Mouse (Mus musculus): ENCODE measurements around the gene Polr3b. TPM values are rescaled to one million over a fixed set of nuclear protein-coding genes. Genes with fewer than 3 reads are reported as not detected.

Polr3b gene
- polyA plus RNA-seq, 1 experiment from 2014 or later: 19.2 TPM

- Histone ChIP-seq H3K9me3 (ENCODE audit: control insufficient read depth, low read length) (no peaks in the 10 kb centered on the region), H3K4me1 (ENCODE audit: control insufficient read depth, insufficient read depth, low read length) (peaks cover 18% of the 10 kb centered on the region), H3K9ac (ENCODE audit: low read length) (peak within 1 kb of the TSS; percentile 62), H3K4me3 (ENCODE audit: low read depth, low read length) (peak within 1 kb of the TSS; percentile 56), H3K36me3 (ENCODE audit: control insufficient read depth, insufficient read depth, low read length) (no peaks in the 10 kb centered on the region), H3K4me2 (ENCODE audit: low read depth) (peak within 1 kb of the TSS; percentile 76), H3K27me3 (ENCODE audit: control insufficient read depth, insufficient read depth, low read length) (peaks cover 41% of the 10 kb centered on the region), H3K27ac (ENCODE audit: low read depth, low read length) (peak within 1 kb of the TSS; percentile 96)
- DNase-seq (ENCODE audit: low spot score) (peak; percentile 88), ATAC-seq (ENCODE audit: insufficient read depth, low FRiP score, low TSS enrichment) (peak; percentile 69)
- under 1% methylated on average over 24 of the region's 24 CpGs for WGBS
Measured at GRCm38 (mm10) chr10:84755786-84756203, 133.7 kb downstream of the Polr3b start, which contains the start of gene Rfx4. TSS of gene Rfx4 (plus strand) at chr10:84756062.

GRCm38 (mm10) chr10:84756435-84757095 lies 134.5 kb downstream of the Polr3b start:
- Histone ChIP-seq H3K27ac (ENCODE audit: low read depth, low read length) (peak overlapping the region; percentile 96), H3K4me2 (ENCODE audit: low read depth) (peak overlapping the region; percentile 76), H3K9ac (ENCODE audit: low read length) (peak overlapping the region; percentile 60), H3K9me3 (ENCODE audit: control insufficient read depth, low read length) (no peaks in the 10 kb centered on the region), H3K4me3 (ENCODE audit: low read depth, low read length) (peak overlapping the region; percentile 56), H3K4me1 (ENCODE audit: control insufficient read depth, insufficient read depth, low read length) (peaks cover 19% of the 10 kb centered on the region), H3K36me3 (ENCODE audit: control insufficient read depth, insufficient read depth, low read length) (no peaks in the 10 kb centered on the region), H3K27me3 (ENCODE audit: control insufficient read depth, insufficient read depth, low read length) (peaks cover 41% of the 10 kb centered on the region)
- 0 out of 2 replicates have a peak, but pooled peaks have one; percentile 13 for ATAC-seq (ENCODE audit: insufficient read depth, low FRiP score, low TSS enrichment)
- DNase-seq (ENCODE audit: low spot score): peak; percentile 77
- under 1% methylated on average over 42 of the region's 42 CpGs for WGBS

- no peak for ATAC-seq (ENCODE audit: insufficient read depth, low FRiP score, low TSS enrichment)
- WGBS: 2% methylated on average over 22 of the region's 22 CpGs
Measured at GRCm38 (mm10) chr10:84757426-84758199, 135.5 kb downstream of the Polr3b start.

GRCm38 (mm10) chr10:84758200-84758468 lies 136.0 kb downstream of the Polr3b start:
- Histone ChIP-seq H3K4me3 (ENCODE audit: low read depth, low read length) (peak overlapping the region; percentile 56), H3K36me3 (ENCODE audit: control insufficient read depth, insufficient read depth, low read length) (no peaks in the 10 kb centered on the region), H3K9me3 (ENCODE audit: control insufficient read depth, low read length) (no peaks in the 10 kb centered on the region), H3K4me2 (ENCODE audit: low read depth) (peak overlapping the region; percentile 76), H3K27me3 (ENCODE audit: control insufficient read depth, insufficient read depth, low read length) (peaks cover 41% of the 10 kb centered on the region), H3K4me1 (ENCODE audit: control insufficient read depth, insufficient read depth, low read length) (peaks cover 19% of the 10 kb centered on the region), H3K27ac (ENCODE audit: low read depth, low read length) (no peak overlapping the region), H3K9ac (ENCODE audit: low read length) (peak overlapping the region; percentile 60)
- under 1% methylated on average over 5 of the region's 5 CpGs for WGBS
- DNase-seq (ENCODE audit: low spot score) (no peak), ATAC-seq (ENCODE audit: insufficient read depth, low FRiP score, low TSS enrichment) (no peak)

More at GRCm38 (mm10) chr10:84757426-84758199, 135.5 kb downstream of the Polr3b start:
- H3K9me3 ChIP-seq (ENCODE audit: control insufficient read depth, low read length): no peaks in the 10 kb centered on the region
- peak overlapping the region; percentile 56 for H3K4me3 ChIP-seq (ENCODE audit: low read depth, low read length)
- H3K4me2 ChIP-seq (ENCODE audit: low read depth): peak overlapping the region; percentile 76
- no peaks in the 10 kb centered on the region for H3K36me3 ChIP-seq (ENCODE audit: control insufficient read depth, insufficient read depth, low read length)
- peaks cover 41% of the 10 kb centered on the region for H3K27me3 ChIP-seq (ENCODE audit: control insufficient read depth, insufficient read depth, low read length)
- H3K4me1 ChIP-seq (ENCODE audit: control insufficient read depth, insufficient read depth, low read length): peaks cover 19% of the 10 kb centered on the region
- peak; percentile 42 for DNase-seq (ENCODE audit: low spot score)
- peak overlapping the region; percentile 60 for H3K9ac ChIP-seq (ENCODE audit: low read length)
- peak overlapping the region; percentile 96 for H3K27ac ChIP-seq (ENCODE audit: low read depth, low read length)

GRCm38 (mm10) chr10:84758483-84759431 lies 136.7 kb downstream of the Polr3b start:
- peaks cover 19% of the 10 kb centered on the region for H3K4me1 ChIP-seq (ENCODE audit: control insufficient read depth, insufficient read depth, low read length)
- peak; percentile 68 for DNase-seq (ENCODE audit: low spot score)
- peak overlapping the region; percentile 76 for H3K4me2 ChIP-seq (ENCODE audit: low read depth)
- peaks cover 41% of the 10 kb centered on the region for H3K27me3 ChIP-seq (ENCODE audit: control insufficient read depth, insufficient read depth, low read length)
- no peaks in the 10 kb centered on the region for H3K9me3 ChIP-seq (ENCODE audit: control insufficient read depth, low read length)
- ATAC-seq (ENCODE audit: insufficient read depth, low FRiP score, low TSS enrichment): no peak
- WGBS: under 1% methylated on average over 51 of the region's 51 CpGs
- H3K4me3 ChIP-seq (ENCODE audit: low read depth, low read length): peak overlapping the region; percentile 56
- peak overlapping the region; percentile 60 for H3K9ac ChIP-seq (ENCODE audit: low read length)
- no peaks in the 10 kb centered on the region for H3K36me3 ChIP-seq (ENCODE audit: control insufficient read depth, insufficient read depth, low read length)
- H3K27ac ChIP-seq (ENCODE audit: low read depth, low read length): peak overlapping the region; percentile 55

- H3K36me3 ChIP-seq (ENCODE audit: control insufficient read depth, insufficient read depth, low read length): no peaks in the 10 kb centered on the region
- H3K27me3 ChIP-seq (ENCODE audit: control insufficient read depth, insufficient read depth, low read length): peaks cover 39% of the 10 kb centered on the region
- H3K9ac ChIP-seq (ENCODE audit: low read length): peak overlapping the region; percentile 60
- peak overlapping the region; percentile 56 for H3K4me3 ChIP-seq (ENCODE audit: low read depth, low read length)
- H3K4me2 ChIP-seq (ENCODE audit: low read depth): peak overlapping the region; percentile 76
- peak overlapping the region; percentile 85 for H3K27ac ChIP-seq (ENCODE audit: low read depth, low read length)
- peaks cover 19% of the 10 kb centered on the region for H3K4me1 ChIP-seq (ENCODE audit: control insufficient read depth, insufficient read depth, low read length)
- DNase-seq (ENCODE audit: low spot score) (no peak), ATAC-seq (ENCODE audit: insufficient read depth, low FRiP score, low TSS enrichment) (peak; percentile 0; the same call in 1 of the 2 replicates)
- H3K9me3 ChIP-seq (ENCODE audit: control insufficient read depth, low read length): no peaks in the 10 kb centered on the region
- WGBS: 2% methylated on average over 16 of the region's 16 CpGs
Measured at GRCm38 (mm10) chr10:84759511-84760117, 137.5 kb downstream of the Polr3b start.

GRCm38 (mm10) chr10:84760118-84761111 lies 138.3 kb downstream of the Polr3b start:
- H3K4me1 ChIP-seq (ENCODE audit: control insufficient read depth, insufficient read depth, low read length): peaks cover 17% of the 10 kb centered on the region
- H3K27ac ChIP-seq (ENCODE audit: low read depth, low read length): peak overlapping the region; percentile 85
- peaks cover 37% of the 10 kb centered on the region for H3K27me3 ChIP-seq (ENCODE audit: control insufficient read depth, insufficient read depth, low read length)

More at GRCm38 (mm10) chr10:84760118-84761111, 138.3 kb downstream of the Polr3b start:
- Histone ChIP-seq H3K4me2 (ENCODE audit: low read depth) (peak overlapping the region; percentile 76), H3K9me3 (ENCODE audit: control insufficient read depth, low read length) (no peaks in the 10 kb centered on the region), H3K36me3 (ENCODE audit: control insufficient read depth, insufficient read depth, low read length) (no peaks in the 10 kb centered on the region), H3K4me3 (ENCODE audit: low read depth, low read length) (peak overlapping the region; percentile 56), H3K9ac (ENCODE audit: low read length) (peak overlapping the region; percentile 60)
- 5% methylated on average over 42 of the region's 46 CpGs for WGBS
- DNase-seq (ENCODE audit: low spot score) (peak; percentile 78), ATAC-seq (ENCODE audit: insufficient read depth, low FRiP score, low TSS enrichment) (peak; percentile 33; the same call in 1 of the 2 replicates)
